ENCODE assay signal across 23 mouse cellular contexts in the genomic region with DNA sequence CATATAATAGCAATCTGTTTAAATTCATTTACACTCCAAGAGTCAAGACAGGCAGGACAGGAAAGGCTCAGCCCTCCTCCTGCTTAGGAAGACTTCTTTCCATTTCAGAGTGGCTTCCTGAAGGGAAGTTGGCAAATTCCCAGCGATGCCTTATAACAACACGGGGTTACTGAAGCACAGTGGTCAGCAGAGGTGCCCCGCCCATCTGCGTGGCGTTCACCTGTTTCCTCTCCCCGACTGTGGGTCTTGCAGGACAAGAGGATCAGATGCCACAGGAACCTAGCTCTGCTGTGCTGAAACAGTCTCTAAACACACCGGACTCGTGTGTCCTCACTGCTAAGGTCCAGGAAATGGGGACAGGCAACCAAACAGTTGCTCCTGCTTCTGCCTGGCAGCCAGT. TPM values are rescaled to one million over a fixed set of nuclear protein-coding genes. Genes with fewer than 3 reads are reported as not detected.
DNase-seq lines count a peak whose midpoint lies in the region; ATAC-seq and TF ChIP-seq lines count a peak whose summit lies in the region.
"Had no signal": no experiment of that assay in that cellular context is flagged by ENCODE, and none has a peak within 500 bp of the region (broad histone marks: within the 10 kb centered on the region; RNA-seq: fewer than 3 reads in every experiment).

No protein-coding gene starts in this region.

- intact Hi-C loops in heart, postnatal 25 days (cut with DNase I): no loop called here

- no peaks in the 10 kb centered on the region for H3K4me1 ChIP-seq in heart, embryonic 14.5 days (ENCODE audit: control insufficient read depth in 2 of 2, insufficient read depth in 2 of 2, low read length in 2 of 2)
- H3K4me1 ChIP-seq in stomach, postnatal 0 days (replicated peaks; ENCODE audit: control insufficient read depth, insufficient read depth): no peaks in the 10 kb centered on the region
- H3K4me1 ChIP-seq: forebrain, embryonic 10.5 days; hindbrain, embryonic 12.5 days; limb, embryonic 12.5 days; liver, embryonic 13.5 days; midbrain, embryonic 15.5 days had no signal

- TF ChIP-seq EP300 in stomach, postnatal 0 days (optimal IDR thresholded peaks at IDR 0.05): no peak

- 49% methylated on average over 8 of the region's 8 CpGs for WGBS in heart, embryonic 14.5 days
- WGBS in stomach, postnatal 0 days: 42% methylated on average over 8 of the region's 8 CpGs

- H3K36me3 ChIP-seq in heart, embryonic 14.5 days (ENCODE audit: control insufficient read depth, insufficient read depth, low read length): no peaks in the 10 kb centered on the region
- H3K36me3 ChIP-seq in stomach, postnatal 0 days (ENCODE audit: control insufficient read depth, insufficient read depth, low read length): no peaks in the 10 kb centered on the region
- H3K36me3 ChIP-seq: embryonic facial prominence, embryonic 15.5 days; forebrain, embryonic 10.5 days; hindbrain, embryonic 12.5 days; limb, embryonic 12.5 days; liver, embryonic 13.5 days; midbrain, embryonic 15.5 days had no signal

- TF ChIP-seq CTCF in stomach, postnatal 0 days (IDR thresholded peaks at IDR 0.05; ENCODE audit: low read depth): no peak

- no peaks in the 10 kb centered on the region for H3K27me3 ChIP-seq in heart, embryonic 14.5 days (ENCODE audit: control insufficient read depth, insufficient read depth, low read length)
- no peaks in the 10 kb centered on the region for H3K27me3 ChIP-seq in stomach, postnatal 0 days (ENCODE audit: control insufficient read depth, insufficient read depth, low read length)
- H3K27me3 ChIP-seq: embryonic facial prominence, embryonic 15.5 days; hindbrain, embryonic 12.5 days; limb, embryonic 12.5 days; liver, embryonic 13.5 days; midbrain, embryonic 15.5 days had no signal

- H3K9me3 ChIP-seq in heart, embryonic 14.5 days (ENCODE audit: control insufficient read depth, low read length): no peaks in the 10 kb centered on the region
- H3K9me3 ChIP-seq in stomach, postnatal 0 days (ENCODE audit: control insufficient read depth, low read length): no peaks in the 10 kb centered on the region
- H3K9me3 ChIP-seq: embryonic facial prominence, embryonic 15.5 days; forebrain, embryonic 10.5 days; hindbrain, embryonic 12.5 days; limb, embryonic 12.5 days; liver, embryonic 13.5 days; midbrain, embryonic 15.5 days had no signal

- no peak overlapping the region for H3K9ac ChIP-seq in heart, embryonic 14.5 days (ENCODE audit: low read length)
- no peak overlapping the region for H3K9ac ChIP-seq in stomach, postnatal 0 days (ENCODE audit: low read length)
- H3K9ac ChIP-seq: embryonic facial prominence, embryonic 15.5 days; hindbrain, embryonic 12.5 days; limb, embryonic 12.5 days; liver, embryonic 13.5 days; midbrain, embryonic 15.5 days had no signal

- H3K4me3 ChIP-seq in heart, embryonic 14.5 days (ENCODE audit: control insufficient read depth in 1 of 2, insufficient read depth in 1 of 2, low read depth in 1 of 2, low read length in 2 of 2): no peak overlapping the region
- H3K4me3 ChIP-seq in stomach, postnatal 0 days (ENCODE audit: low read depth, low read length): no peak overlapping the region
- H3K4me3 ChIP-seq: embryonic facial prominence, embryonic 15.5 days; forebrain, embryonic 10.5 days; hindbrain, embryonic 12.5 days; left cerebral cortex, adult 2 months; limb, embryonic 12.5 days; liver, embryonic 13.5 days; midbrain, embryonic 15.5 days had no signal

- peak overlapping the region; percentile 31 to 61; a peak in 3 of 4 replicates for H3K27ac ChIP-seq in heart, embryonic 14.5 days (replicated peaks in 1 of 2; ENCODE audit: control insufficient read depth in 1 of 2, insufficient read depth in 1 of 2, low read depth in 2 of 2, low read length in 2 of 2)
- no peak overlapping the region for H3K27ac ChIP-seq in stomach, postnatal 0 days (replicated peaks)
- H3K27ac ChIP-seq: embryonic facial prominence, embryonic 15.5 days; forebrain, embryonic 10.5 days; hindbrain, embryonic 12.5 days; left cerebral cortex, adult 2 months; limb, embryonic 12.5 days; liver, embryonic 13.5 days; midbrain, embryonic 15.5 days had no signal

- no peak overlapping the region for H3K4me2 ChIP-seq in heart, embryonic 14.5 days (ENCODE audit: low read length)
- no peak overlapping the region for H3K4me2 ChIP-seq in stomach, postnatal 0 days (replicated peaks; ENCODE audit: low read depth)
- H3K4me2 ChIP-seq: embryonic facial prominence, embryonic 15.5 days; hindbrain, embryonic 12.5 days; limb, embryonic 12.5 days; liver, embryonic 13.5 days; midbrain, embryonic 15.5 days had no signal

- no peak for DNase-seq in heart, postnatal 25 days (ENCODE audit: low spot score)
- DNase-seq in testis, postnatal 10 days (ENCODE audit: low spot score): peak; percentile 29
- DNase-seq in testis, postnatal 14 days (ENCODE audit: low spot score): no peak
- DNase-seq in kidney, postnatal 10 days: peak; percentile 50
- DNase-seq in stomach, postnatal 0 days (ENCODE audit: low spot score): peak; percentile 22
- no peak for DNase-seq in embryo, embryonic 9.5 days (ENCODE audit: extremely low spot score)
- DNase-seq in layer of hippocampus, adult 8-10 months (ENCODE audit: low spot score in 2 of 2): no peak
- DNase-seq: adrenal gland, postnatal 36 days; cerebellum, adult 2 months; gastrocnemius, postnatal 25 days; liver, embryonic 13.5 days; retina, postnatal 1 day; thymus, adult 18-20 months had no signal

- ATAC-seq in heart, embryonic 14.5 days (ENCODE audit: insufficient number of reproducible peaks, insufficient read depth, low FRiP score, low read depth): peak; percentile 64; the same call in 1 of the 2 replicates
- ATAC-seq in stomach, postnatal 0 days (ENCODE audit: low FRiP score, low TSS enrichment): no peak
- ATAC-seq: midbrain, embryonic 15.5 days had no signal

RNA-seq across cellular contexts. Expression of a gene that starts 5.9 kb away (rescaled TPM):
- polyA plus RNA-seq in heart, embryonic 14.5 days (2014; fragmentation: Nextera tagmentation; extraction: Ambion mirVana): 0.18 and 0.51 TPM in 2 replicates
- total RNA-seq in heart, postnatal 25 days (2021): not detected
- not detected in 2 replicates for polyA plus RNA-seq in stomach, postnatal 0 days (2015; fragmentation: Nextera tagmentation; extraction: Ambion mirVana)
- total RNA-seq in layer of hippocampus, adult 8-10 months (2022): 1 to 10 TPM in 1 of 4 experiments, under 1 TPM in 3; 0.29 to 1.3 (median 0.48) TPM
- total RNA-seq: adrenal gland, postnatal 36 days; ES-E14; gastrocnemius, postnatal 25 days; megakaryocyte, adult 5-6 weeks had no signal
- polyA plus RNA-seq: forebrain, embryonic 10.5 days; hindbrain, embryonic 12.5 days; intestine, embryonic 14.5 days; limb, embryonic 12.5 days; liver, embryonic 13.5 days; midbrain, embryonic 15.5 days had no signal

Comparison
In these comparisons a context has a peak if more than half of its experiments do, and no peak if none do; other contexts are left out.
1. DNase-seq: peak in testis, postnatal 10 days (single experiment), kidney, postnatal 10 days (single experiment) and stomach, postnatal 0 days (single experiment); none in heart, postnatal 25 days (single experiment), testis, postnatal 14 days (single experiment), embryo, embryonic 9.5 days (single experiment) and layer of hippocampus, adult 8-10 months (0 of 2).